ENCODE assay signal across 16 mouse cellular contexts in the genomic region with DNA sequence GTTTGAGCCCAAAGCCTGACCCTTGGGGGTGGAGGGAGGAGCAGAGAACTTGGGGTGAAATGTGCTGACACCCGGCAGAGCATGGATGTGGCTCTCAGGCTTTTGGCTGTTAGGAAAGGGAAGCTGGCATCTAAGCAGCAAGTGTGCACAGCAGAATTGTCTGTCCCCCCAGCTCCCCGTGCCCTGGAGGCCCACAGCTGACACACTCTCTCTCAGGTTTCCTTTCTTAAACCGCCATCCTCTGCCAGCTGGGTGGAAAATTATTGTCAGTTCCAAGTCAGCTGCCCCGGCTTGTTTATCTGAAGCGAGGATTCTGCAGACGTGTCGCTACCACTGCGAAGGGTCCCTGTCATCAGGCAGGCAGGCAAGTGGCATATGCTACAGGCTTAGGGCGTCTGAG.
DNase-seq lines count a peak whose midpoint lies in the region; ATAC-seq and TF ChIP-seq lines count a peak whose summit lies in the region.
"Had no signal": no experiment of that assay in that cellular context is flagged by ENCODE, and none has a peak within 500 bp of the region (broad histone marks: within the 10 kb centered on the region; RNA-seq: fewer than 3 reads in every experiment).

No protein-coding gene starts in this region.

- no peak overlapping the region for H3K27ac ChIP-seq in CH12.LX (ENCODE audit: insufficient read depth, low read depth)
- H3K27ac ChIP-seq in heart, embryonic 10.5 days, result 0 out of 2 replicates have a peak overlapping the region, but pooled peaks have one; percentile 1
- no peak overlapping the region for H3K27ac ChIP-seq in forebrain, embryonic 12.5 days
- H3K27ac ChIP-seq: liver, embryonic 13.5 days; macrophage; midbrain, embryonic 15.5 days had no signal

- DNase-seq in gastrocnemius, postnatal 25 days, result peak; percentile 19
- DNase-seq in gastrocnemius, postnatal 36 days, result no peak
- DNase-seq in CH12.LX (ENCODE audit: extremely low read depth), result no peak
- no peak for DNase-seq in heart, embryonic 10.5 days (ENCODE audit: low spot score)
- DNase-seq in splenic B cell, adult 2 months (ENCODE audit: low read depth, low spot score), result peak; percentile 63
- DNase-seq in c-Kit-positive CD71-positive TER-119-positive erythroid progenitor cells, embryonic 14.5 days (ENCODE audit: low spot score), result no peak
- DNase-seq: adrenal gland, postnatal 14 days; cerebellum, adult 11-12 months; embryo, embryonic 11 days; kidney, adult 2 months; liver, embryonic 13.5 days; right cerebral cortex, postnatal 14 days had no signal

- no peak overlapping the region for H3K4me3 ChIP-seq in CH12.LX (replicated peaks in 1 of 3; ENCODE audit: low read depth in 2 of 3, low read length in 2 of 3, poor library complexity in 1 of 3)
- H3K4me3 ChIP-seq in heart, embryonic 10.5 days, result no peak overlapping the region
- no peak overlapping the region for H3K4me3 ChIP-seq in forebrain, embryonic 12.5 days (replicated peaks)
- H3K4me3 ChIP-seq: liver, embryonic 13.5 days; midbrain, embryonic 15.5 days had no signal

- H3K4me1 ChIP-seq in CH12.LX (ENCODE audit: control insufficient read depth in 1 of 2, insufficient read depth in 2 of 2), result peaks cover 22 to 43% of the 10 kb centered on the region in 2 experiments
- peaks cover 10% of the 10 kb centered on the region for H3K4me1 ChIP-seq in heart, embryonic 10.5 days
- peaks cover 11% of the 10 kb centered on the region; the same call in 1 of the 2 replicates for H3K4me1 ChIP-seq in forebrain, embryonic 12.5 days
- H3K4me1 ChIP-seq: liver, embryonic 13.5 days had no signal

- H3K27me3 ChIP-seq in CH12.LX (replicated peaks), result peaks cover 8% of the 10 kb centered on the region
- no peaks in the 10 kb centered on the region for H3K27me3 ChIP-seq in heart, embryonic 10.5 days (ENCODE audit: insufficient read depth, poor library complexity, severe bottlenecking)
- H3K27me3 ChIP-seq in splenic B cell, adult 2 months (ENCODE audit: control insufficient read depth, insufficient read depth, low read length, poor library complexity, severe bottlenecking), result no peaks in the 10 kb centered on the region
- H3K27me3 ChIP-seq in forebrain, embryonic 12.5 days, result no peaks in the 10 kb centered on the region
- H3K27me3 ChIP-seq: liver, embryonic 13.5 days; midbrain, embryonic 15.5 days had no signal

- dilution Hi-C loops in CH12.LX (cut with MboI; ENCODE audit: extremely low pct_ligation_motif_present, extremely low pct_unique_long_range_greater_than_20kb, low sequenced_read_pairs), result no loop called here

- no peak for ATAC-seq in forebrain, embryonic 12.5 days (ENCODE audit: low FRiP score)
- ATAC-seq in inflammation-experienced regulatory T-cells, adult 6 months, result no peak
- ATAC-seq: midbrain, embryonic 15.5 days had no signal

- peak; percentile 56 for TF ChIP-seq EP300 in CH12.LX (IDR thresholded peaks at IDR 0.05; ENCODE audit: low read length)

- no peak for TF ChIP-seq RAD21 in CH12.LX (IDR thresholded peaks at IDR 0.05; ENCODE audit: low read depth, low read length)

- no peak for TF ChIP-seq POLR2A in CH12.LX (IDR thresholded peaks at IDR 0.05; ENCODE audit: low read depth, low read length)

- H3K9ac ChIP-seq in CH12.LX (ENCODE audit: insufficient read depth, low read depth), result no peak overlapping the region
- H3K9ac ChIP-seq in forebrain, embryonic 12.5 days, result no peak overlapping the region
- H3K9ac ChIP-seq: liver, embryonic 13.5 days; midbrain, embryonic 15.5 days had no signal

- H3K36me3 ChIP-seq in CH12.LX (replicated peaks in 1 of 2; ENCODE audit: control insufficient read depth in 1 of 2, insufficient read depth in 1 of 2, low read length in 1 of 2), result no peaks in the 10 kb centered on the region
- no peaks in the 10 kb centered on the region for H3K36me3 ChIP-seq in heart, embryonic 10.5 days
- H3K36me3 ChIP-seq in splenic B cell, adult 2 months (ENCODE audit: control insufficient read depth, insufficient read depth, low read length, poor library complexity, severe bottlenecking), result no peaks in the 10 kb centered on the region
- no peaks in the 10 kb centered on the region for H3K36me3 ChIP-seq in forebrain, embryonic 12.5 days (replicated peaks)
- H3K36me3 ChIP-seq: liver, embryonic 13.5 days; midbrain, embryonic 15.5 days had no signal

- H3K9me3 ChIP-seq in CH12.LX (replicated peaks; ENCODE audit: low read length), result no peaks in the 10 kb centered on the region
- H3K9me3 ChIP-seq in heart, embryonic 10.5 days, result no peaks in the 10 kb centered on the region
- no peaks in the 10 kb centered on the region for H3K9me3 ChIP-seq in forebrain, embryonic 12.5 days
- H3K9me3 ChIP-seq: liver, embryonic 13.5 days; midbrain, embryonic 15.5 days had no signal

- intact Hi-C loops in gastrocnemius, postnatal 36 days (cut with DNase I), result no loop called here

- no peak for TF ChIP-seq CTCF in CH12.LX (conservative IDR thresholded peaks at IDR 0.05 in 1 of 2, IDR thresholded peaks at IDR 0.05 in 1 of 2; ENCODE audit: low read depth in 2 of 2, low read length in 2 of 2)

- no peak overlapping the region for H3K4me2 ChIP-seq in CH12.LX (ENCODE audit: insufficient read depth, low read depth, poor library complexity, severe bottlenecking)
- H3K4me2 ChIP-seq in forebrain, embryonic 12.5 days, result no peak overlapping the region
- H3K4me2 ChIP-seq: liver, embryonic 13.5 days; midbrain, embryonic 15.5 days had no signal

- in situ Hi-C loops in CH12.LX (cut with MboI; ENCODE audit: low pct_ligation_motif_present, low pct_unique_long_range_greater_than_20kb, low sequenced_read_pairs), result loop anchor here (10.0 to 25.0 kb wide), 2 partner anchors 107 to 1329 kb away; no protein-coding TSS in a partner anchor

- no peaks in the 10 kb centered on the region for H3K79me2 ChIP-seq in CH12.LX (replicated peaks; ENCODE audit: control insufficient read depth, extremely low read depth, insufficient read depth, poor library complexity, severe bottlenecking)

- 48% methylated on average over 9 of the region's 9 CpGs for WGBS in heart, embryonic 10.5 days
- 70% methylated on average over 9 of the region's 9 CpGs for WGBS in forebrain, embryonic 12.5 days

TF ChIP-seq in CH12.LX, 34 proteins besides CTCF, POLR2A, EP300 and RAD21:
- peak; percentile 93 for TF ChIP-seq ETS1 (conservative IDR thresholded peaks at IDR 0.05; ENCODE audit: low read depth, low read length)
- TF ChIP-seq TCF12 (IDR thresholded peaks at IDR 0.05; ENCODE audit: low read depth, low read length), result peak; percentile 90
- TF ChIP-seq JUND (conservative IDR thresholded peaks at IDR 0.05; ENCODE audit: low read depth, low read length), result no peak
- TF ChIP-seq PAX5 (IDR thresholded peaks at IDR 0.05; ENCODE audit: low read length), result no peak
- no peak for TF ChIP-seq UBTF (IDR thresholded peaks at IDR 0.05; ENCODE audit: low read depth, low read length)
- TF ChIP-seq RCOR1 (conservative IDR thresholded peaks at IDR 0.05; ENCODE audit: low read depth, low read length), result no peak
- no peak for TF ChIP-seq ZC3H11A (IDR thresholded peaks at IDR 0.05; ENCODE audit: low read depth, low read length)
- TF ChIP-seq IRF4 (IDR thresholded peaks at IDR 0.05; ENCODE audit: low read depth, low read length), result 0 out of 2 replicates have a peak, but pooled peaks have one; percentile 23
- no peak for TF ChIP-seq E2F4 (IDR thresholded peaks at IDR 0.05; ENCODE audit: insufficient replicate concordance, low read depth, low read length)
- TF ChIP-seq ELF1 (IDR thresholded peaks at IDR 0.05; ENCODE audit: low read depth, low read length), result no peak
- no peak for TF ChIP-seq CHD1 (IDR thresholded peaks at IDR 0.05; ENCODE audit: low read depth, low read length)
- no peak for TF ChIP-seq MYC (IDR thresholded peaks at IDR 0.05; ENCODE audit: low read depth, low read length)
- no peak for TF ChIP-seq KAT2A (IDR thresholded peaks at IDR 0.05; ENCODE audit: insufficient replicate concordance, low read length)
- TF ChIP-seq MEF2A (IDR thresholded peaks at IDR 0.05; ENCODE audit: borderline replicate concordance, low read depth, low read length), result peak; percentile 49; the same call in 1 of the 2 replicates
- no peak for TF ChIP-seq CHD2 (IDR thresholded peaks at IDR 0.05; ENCODE audit: low read length)
- peak; percentile 84 for TF ChIP-seq BHLHE40 (IDR thresholded peaks at IDR 0.05; ENCODE audit: low read depth, low read length)
- TF ChIP-seq NELFE (IDR thresholded peaks at IDR 0.05; ENCODE audit: low read depth, low read length), result no peak

Comparison
In these comparisons a context has a peak if more than half of its experiments do, and no peak if none do; other contexts are left out.
1. DNase-seq: peak in gastrocnemius, postnatal 25 days (single experiment) and splenic B cell, adult 2 months (single experiment); none in gastrocnemius, postnatal 36 days (0 of 2), CH12.LX (single experiment), heart, embryonic 10.5 days (single experiment) and c-Kit-positive CD71-positive TER-119-positive erythroid progenitor cells, embryonic 14.5 days (single experiment).